Mouse (Mus musculus) testis, postnatal 10 days (tissue): ENCODE data around the gene Nrsn1.
"Not testable (repeated sequence)": the region's sequence is repeated elsewhere in the genome, so short reads cannot be mapped to it uniquely, and the experiment has no call there.

ENCODE experiments used
- DNase-seq: peaks from one replicate; pipeline ENCODE4 v3.0.0; 2021; ENCODE audit warnings: low spot score

Nrsn1 gene

GRCm38 (mm10) chr13:25270402-25270801 is at the start of gene Nrsn1:
TSS of gene Nrsn1 (minus strand) at chr13:25270502.
- not testable (repeated sequence) for DNase-seq

- DNase-seq: no peak
Measured at GRCm38 (mm10) chr13:25312059-25312458, 41.8 kb upstream of the Nrsn1 start.

- no peak for DNase-seq
Measured at GRCm38 (mm10) chr13:25310068-25310467, 39.8 kb upstream of the Nrsn1 start.

- DNase-seq: no peak
Measured at GRCm38 (mm10) chr13:25288736-25289135, 18.4 kb upstream of the Nrsn1 start.

GRCm38 (mm10) chr13:25274934-25275565 is 4.7 kb upstream of the Nrsn1 start:
- DNase-seq: no peak

GRCm38 (mm10) chr13:25272189-25272588 is 1.9 kb upstream of the Nrsn1 start:
- DNase-seq: no peak

GRCm38 (mm10) chr13:25269569-25270268 is 583 bp downstream of the Nrsn1 start:
- peak; percentile 41 for DNase-seq

- DNase-seq: peak; percentile 83
Measured at GRCm38 (mm10) chr13:25269039-25269438, 1.3 kb downstream of the Nrsn1 start.

GRCm38 (mm10) chr13:25262748-25263147 is 7.6 kb downstream of the Nrsn1 start:
- DNase-seq: no peak

GRCm38 (mm10) chr13:25257608-25258007 is 12.7 kb downstream of the Nrsn1 start:
- DNase-seq: no peak

- no peak for DNase-seq
Measured at GRCm38 (mm10) chr13:25254478-25255263, 15.6 kb downstream of the Nrsn1 start.

- no peak for DNase-seq
Measured at GRCm38 (mm10) chr13:25251893-25252292, 18.4 kb downstream of the Nrsn1 start.

- no peak for DNase-seq
Measured at GRCm38 (mm10) chr13:25220186-25220787, 50.0 kb downstream of the Nrsn1 start.

- no peak for DNase-seq
Measured at GRCm38 (mm10) chr13:25218394-25218793, 51.9 kb downstream of the Nrsn1 start.

GRCm38 (mm10) chr13:25206950-25207349 is 63.4 kb downstream of the Nrsn1 start:
- DNase-seq: no peak
